Mouse (Mus musculus): ENCODE measurements around the gene 4930455H04Rik. TPM values are rescaled to one million over a fixed set of nuclear protein-coding genes. Genes with fewer than 3 reads are reported as not detected.

4930455H04Rik gene
- polyA plus RNA-seq, 1 experiment from 2014 or later, result not detected

GRCm38 (mm10) chr3:117021907-117022306 lies 53.8 kb downstream of the 4930455H04Rik start:
- Histone ChIP-seq H3K36me3 (no peaks in the 10 kb centered on the region), H3K4me3 (no peak overlapping the region), H3K4me1 (peaks cover 5% of the 10 kb centered on the region; the same call in 1 of the 2 replicates), H3K9me3 (replicated peaks) (no peaks in the 10 kb centered on the region), H3K27ac (replicated peaks) (no peak overlapping the region), H3K27me3 (ENCODE audit: low read depth, poor library complexity, severe bottlenecking) (no peaks in the 10 kb centered on the region)
- no peak for DNase-seq (ENCODE audit: low spot score)
- WGBS, result 77% methylated on average over 7 of the region's 7 CpGs

- WGBS, result 93% methylated on average over 1 of the region's 1 CpGs
- Histone ChIP-seq H3K36me3 (no peaks in the 10 kb centered on the region), H3K27ac (replicated peaks) (no peak overlapping the region), H3K4me1 (peaks cover 5% of the 10 kb centered on the region; the same call in 1 of the 2 replicates), H3K4me3 (no peak overlapping the region), H3K9me3 (replicated peaks) (no peaks in the 10 kb centered on the region), H3K27me3 (ENCODE audit: low read depth, poor library complexity, severe bottlenecking) (no peaks in the 10 kb centered on the region)
- no peak for DNase-seq (ENCODE audit: low spot score)
Measured at GRCm38 (mm10) chr3:117024111-117024510, 56.0 kb downstream of the 4930455H04Rik start.

- no peaks in the 10 kb centered on the region for H3K27me3 ChIP-seq (ENCODE audit: low read depth, poor library complexity, severe bottlenecking)
- 86% methylated on average over 5 of the region's 5 CpGs for WGBS
- H3K4me3 ChIP-seq, result no peak overlapping the region
- no peak for DNase-seq (ENCODE audit: low spot score)
- H3K9me3 ChIP-seq (replicated peaks), result no peaks in the 10 kb centered on the region
- no peak overlapping the region for H3K27ac ChIP-seq (replicated peaks)
- peaks cover 5% of the 10 kb centered on the region; the same call in 1 of the 2 replicates for H3K4me1 ChIP-seq
- H3K36me3 ChIP-seq, result no peaks in the 10 kb centered on the region
Measured at GRCm38 (mm10) chr3:117024557-117024956, 56.5 kb downstream of the 4930455H04Rik start.

GRCm38 (mm10) chr3:117025421-117025820 lies 57.4 kb downstream of the 4930455H04Rik start:
- no peak for DNase-seq (ENCODE audit: low spot score)
- no peaks in the 10 kb centered on the region for H3K36me3 ChIP-seq
- peaks cover 5% of the 10 kb centered on the region; the same call in 1 of the 2 replicates for H3K4me1 ChIP-seq
- no peak overlapping the region for H3K4me3 ChIP-seq
- H3K27me3 ChIP-seq (ENCODE audit: low read depth, poor library complexity, severe bottlenecking), result no peaks in the 10 kb centered on the region
- no peaks in the 10 kb centered on the region for H3K9me3 ChIP-seq (replicated peaks)
- 81% methylated on average over 3 of the region's 3 CpGs for WGBS
- no peak overlapping the region for H3K27ac ChIP-seq (replicated peaks)

Other genes starting within 250 kb of the 4930455H04Rik start
- 9.0 and 12.0 TPM in 2 replicates for gene Agl, start 160.1 kb upstream of the 4930455H04Rik start, polyA plus RNA-seq (2016; fragmentation: Nextera tagmentation; extraction: Ambion mirVana)
- 8.5 and 11.5 TPM in 2 replicates for gene Frrs1, start 108.8 kb upstream of the 4930455H04Rik start, polyA plus RNA-seq (2016; fragmentation: Nextera tagmentation; extraction: Ambion mirVana)
- gene Palmd, start 720 bp downstream of the 4930455H04Rik start, polyA plus RNA-seq (2016; fragmentation: Nextera tagmentation; extraction: Ambion mirVana), result 1.2 and 3.0 TPM in 2 replicates